Comparison of ENCODE assay signal across 16 mouse cellular contexts in genomic region chr1:44750731-44751730, GRCm38 (mm10).
A peak's percentile ranks its signal among the peaks of the same experiment; 100 is the strongest.
DNase-seq lines count a peak whose midpoint lies in the region; ATAC-seq and TF ChIP-seq lines count a peak whose summit lies in the region.
"Had no signal": no experiment of that assay in that cellular context is flagged by ENCODE, and none has a peak within 500 bp of the region (broad histone marks: within the 10 kb centered on the region; RNA-seq: fewer than 3 reads in every experiment).

No protein-coding gene starts in this region.

- 57% methylated on average over 5 of the region's 5 CpGs for WGBS in kidney, postnatal 0 days
- 16% methylated on average over 5 of the region's 5 CpGs for WGBS in embryonic facial prominence, embryonic 13.5 days
- WGBS in neural tube, embryonic 15.5 days: 77% methylated on average over 5 of the region's 5 CpGs

- H3K9ac ChIP-seq in kidney, postnatal 0 days (ENCODE audit: low read depth, low read length): no peak overlapping the region
- no peak overlapping the region for H3K9ac ChIP-seq in embryonic facial prominence, embryonic 13.5 days
- H3K9ac ChIP-seq in neural tube, embryonic 15.5 days (replicated peaks): no peak overlapping the region
- H3K9ac ChIP-seq: hindbrain, embryonic 14.5 days; liver, embryonic 13.5 days; neural tube, embryonic 13.5 days had no signal

- DNase-seq in kidney, postnatal 0 days (ENCODE audit: low spot score): peak; percentile 62
- DNase-seq in kidney, adult 8-10 months: no peak
- DNase-seq in adrenal gland, postnatal 36 days: peak; percentile 11 to 27
- peak; percentile 4 for DNase-seq in mesoderm, embryonic 11.5 days (ENCODE audit: low read depth, low spot score)
- DNase-seq in T-cell, adult 2 months (ENCODE audit: low spot score): no peak
- DNase-seq: cerebellum, adult 8-10 months; layer of hippocampus, adult 9-11 months; liver, embryonic 13.5 days; midbrain, embryonic 14.5 days; thymus, adult 2 months had no signal

- H3K4me3 ChIP-seq in kidney, postnatal 0 days (replicated peaks; ENCODE audit: low read depth, low read length): no peak overlapping the region
- no peak overlapping the region for H3K4me3 ChIP-seq in embryonic facial prominence, embryonic 13.5 days
- no peak overlapping the region for H3K4me3 ChIP-seq in neural tube, embryonic 15.5 days (replicated peaks)
- H3K4me3 ChIP-seq: forebrain, embryonic 10.5 days; heart, embryonic 10.5 days; liver, embryonic 13.5 days; neural tube, embryonic 13.5 days had no signal

- H3K4me1 ChIP-seq in kidney, postnatal 0 days (replicated peaks; ENCODE audit: insufficient read depth, low read length): no peaks in the 10 kb centered on the region
- H3K4me1 ChIP-seq in embryonic facial prominence, embryonic 13.5 days: peaks cover 9% of the 10 kb centered on the region
- H3K4me1 ChIP-seq in neural tube, embryonic 15.5 days: no peaks in the 10 kb centered on the region
- H3K4me1 ChIP-seq: forebrain, embryonic 10.5 days; heart, embryonic 10.5 days; liver, embryonic 13.5 days; neural tube, embryonic 13.5 days had no signal

- ATAC-seq in kidney, postnatal 0 days (replicated peaks; ENCODE audit: low FRiP score, low read depth): no peak
- ATAC-seq in embryonic facial prominence, embryonic 13.5 days (ENCODE audit: insufficient number of reproducible peaks, insufficient read depth, low FRiP score, low TSS enrichment, low read depth): peak; percentile 72; the same call in 1 of the 2 replicates
- no peak for ATAC-seq in neural tube, embryonic 15.5 days (ENCODE audit: low FRiP score)

- no peak overlapping the region for H3K27ac ChIP-seq in kidney, postnatal 0 days
- H3K27ac ChIP-seq in embryonic facial prominence, embryonic 13.5 days: peak overlapping the region; percentile 75
- no peak overlapping the region for H3K27ac ChIP-seq in neural tube, embryonic 15.5 days (replicated peaks)
- H3K27ac ChIP-seq: forebrain, embryonic 10.5 days; heart, embryonic 10.5 days; hindbrain, embryonic 14.5 days; liver, embryonic 13.5 days; neural tube, embryonic 13.5 days had no signal

- TF ChIP-seq CTCF in kidney, postnatal 0 days (IDR thresholded peaks at IDR 0.05; ENCODE audit: low read depth): no peak

- no peak overlapping the region for H3K4me2 ChIP-seq in kidney, postnatal 0 days (ENCODE audit: low read length)
- no peak overlapping the region for H3K4me2 ChIP-seq in embryonic facial prominence, embryonic 13.5 days
- no peak overlapping the region for H3K4me2 ChIP-seq in neural tube, embryonic 15.5 days
- H3K4me2 ChIP-seq: hindbrain, embryonic 14.5 days; liver, embryonic 13.5 days; neural tube, embryonic 13.5 days had no signal

- H3K36me3 ChIP-seq in kidney, postnatal 0 days (ENCODE audit: insufficient read depth, low read length): no peaks in the 10 kb centered on the region
- no peaks in the 10 kb centered on the region; the same call in 1 of the 2 replicates for H3K36me3 ChIP-seq in embryonic facial prominence, embryonic 13.5 days
- H3K36me3 ChIP-seq in neural tube, embryonic 15.5 days: no peaks in the 10 kb centered on the region
- H3K36me3 ChIP-seq: forebrain, embryonic 10.5 days; heart, embryonic 10.5 days; liver, embryonic 13.5 days; neural tube, embryonic 13.5 days had no signal

- H3K9me3 ChIP-seq in kidney, postnatal 0 days (replicated peaks; ENCODE audit: low read length): no peaks in the 10 kb centered on the region
- peaks cover 3% of the 10 kb centered on the region; the same call in 1 of the 2 replicates for H3K9me3 ChIP-seq in embryonic facial prominence, embryonic 13.5 days
- no peaks in the 10 kb centered on the region for H3K9me3 ChIP-seq in neural tube, embryonic 15.5 days (replicated peaks)
- H3K9me3 ChIP-seq: forebrain, embryonic 10.5 days; heart, embryonic 10.5 days; liver, embryonic 13.5 days; neural tube, embryonic 13.5 days had no signal

- no peaks in the 10 kb centered on the region for H3K27me3 ChIP-seq in kidney, postnatal 0 days (ENCODE audit: insufficient read depth, low read length)
- H3K27me3 ChIP-seq in embryonic facial prominence, embryonic 13.5 days: no peaks in the 10 kb centered on the region
- no peaks in the 10 kb centered on the region for H3K27me3 ChIP-seq in neural tube, embryonic 15.5 days (replicated peaks)
- H3K27me3 ChIP-seq: liver, embryonic 13.5 days; neural tube, embryonic 13.5 days had no signal

Comparison
In these comparisons a context has a peak if more than half of its experiments do, and no peak if none do; other contexts are left out.
1. DNase-seq: peak in kidney, postnatal 0 days (single experiment), adrenal gland, postnatal 36 days (2 of 2) and mesoderm, embryonic 11.5 days (single experiment); none in kidney, adult 8-10 months (0 of 2) and T-cell, adult 2 months (single experiment).